Mouse (Mus musculus): ENCODE results near the gene Syt6.

Syt6 gene

DNA sequence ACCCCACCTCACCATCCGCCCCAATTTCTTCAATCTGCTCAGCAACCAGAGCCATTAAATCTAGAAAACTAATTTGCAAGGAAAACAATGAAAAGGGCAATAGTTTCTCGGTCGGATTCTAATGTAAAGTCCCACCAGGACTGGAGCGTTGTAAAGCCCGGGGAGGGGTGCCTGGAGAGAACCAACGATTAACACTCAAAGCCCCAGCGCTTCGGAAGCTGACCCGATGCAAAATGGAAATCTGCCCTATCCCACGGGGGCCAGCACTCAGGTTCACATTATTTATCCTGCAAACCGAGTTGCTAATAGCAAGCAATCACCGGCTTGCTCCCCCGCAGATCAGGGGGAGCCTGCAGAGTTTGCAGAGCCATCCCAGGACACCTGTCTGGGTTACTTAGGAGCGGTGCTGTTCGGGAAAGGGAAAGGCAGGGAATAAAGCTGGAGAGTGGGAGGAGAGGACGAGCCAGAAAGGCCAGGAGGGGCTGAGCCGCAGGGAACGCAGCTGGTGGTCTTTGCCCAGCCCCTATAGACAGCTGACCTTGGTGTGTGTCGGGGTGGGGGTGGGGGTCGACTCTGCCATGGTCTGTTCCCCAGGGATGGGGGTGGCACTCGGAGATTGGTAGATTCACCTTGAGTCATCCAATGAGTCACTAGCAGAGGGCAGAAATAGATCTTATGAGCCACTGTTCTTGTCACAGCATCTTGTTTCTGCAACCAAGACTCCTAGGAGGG is 108.4 kb downstream of the Syt6 start:
- ChIA-PET CTCF (interaction anchor here (0.5 to 0.6 kb wide), 4 partner anchors 26 to 386 kb away, joined by 3 to 4 read pairs (median 4); no protein-coding TSS in a partner anchor), POLR2A (interaction anchor here in 3 of 4 experiments (0.5 to 1.7 kb wide), 11 partner anchors 25 to 1479 kb away, joined by 3 to 9 read pairs (median 3); partner anchors contain the start of genes Ap4b1 (in 2 of the 3), Gm43064 (in 2 of the 3), Dclre1b (in 1 of the 3) and Trim33 (in 1 of the 3))

DNA sequence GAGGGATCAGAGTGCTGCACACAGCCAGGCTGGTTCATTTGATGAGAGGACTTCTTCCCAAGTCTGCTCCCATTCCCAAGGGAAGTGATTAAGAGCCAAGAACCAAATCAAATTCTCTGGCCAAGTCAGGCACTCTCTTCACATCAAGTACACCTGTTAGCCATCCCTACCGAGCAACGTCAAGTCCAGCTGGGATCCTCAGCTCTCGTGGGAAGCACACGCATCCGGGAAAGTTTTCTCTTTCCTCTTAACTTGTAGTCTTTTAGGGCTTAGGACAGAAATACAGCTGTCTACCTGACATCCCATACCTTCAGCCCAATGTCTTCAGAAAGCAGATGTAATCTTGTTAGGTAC is 108.9 kb downstream of the Syt6 start:
- CTCF ChIA-PET: interaction anchor here in 2 of 4 experiments (0.5 to 0.6 kb wide), 2 partner anchors 23 to 25 kb away, joined by 4 to 6 read pairs; no protein-coding TSS in a partner anchor
- POLR2A ChIA-PET: interaction anchor here in 2 of 4 experiments (0.5 to 1.7 kb wide), 6 partner anchors 25 to 1480 kb away, joined by 3 to 6 read pairs (median 3); partner anchors contain the start of genes Ap4b1 (in 1 of the 2), Gm43064 (in 1 of the 2), Trim33 (in 1 of the 2) and Vangl1 (in 1 of the 2)

DNA sequence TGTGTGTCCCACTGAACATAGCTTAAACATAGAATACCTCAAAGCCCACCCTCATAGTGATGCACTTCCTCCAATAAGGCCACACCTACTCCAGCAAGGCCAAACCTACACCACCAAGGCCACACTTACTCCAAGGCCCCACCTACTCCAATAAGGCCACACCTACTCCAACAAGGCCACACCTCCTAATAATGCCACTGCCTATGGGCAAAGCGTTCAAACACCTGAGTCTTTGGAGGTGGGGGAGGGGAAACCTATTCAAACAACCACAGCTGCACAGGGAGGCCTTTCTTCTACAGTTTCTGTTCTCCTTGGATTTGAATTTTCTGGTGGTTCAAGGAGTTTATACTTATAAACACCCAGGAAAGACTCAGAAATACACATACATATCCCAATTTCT is 114.0 kb downstream of the Syt6 start:
- CTCF ChIA-PET: interaction anchor here in 2 of 4 experiments (0.5 to 0.7 kb wide), 3 partner anchors 101 to 753 kb away, joined by 3 to 5 read pairs (median 4); no protein-coding TSS in a partner anchor
- POLR2A ChIA-PET: interaction anchor here in 1 of 4 experiments (1.4 kb wide), 1 partner anchor 64 kb away, joined by 4 read pairs; no protein-coding TSS in a partner anchor

DNA sequence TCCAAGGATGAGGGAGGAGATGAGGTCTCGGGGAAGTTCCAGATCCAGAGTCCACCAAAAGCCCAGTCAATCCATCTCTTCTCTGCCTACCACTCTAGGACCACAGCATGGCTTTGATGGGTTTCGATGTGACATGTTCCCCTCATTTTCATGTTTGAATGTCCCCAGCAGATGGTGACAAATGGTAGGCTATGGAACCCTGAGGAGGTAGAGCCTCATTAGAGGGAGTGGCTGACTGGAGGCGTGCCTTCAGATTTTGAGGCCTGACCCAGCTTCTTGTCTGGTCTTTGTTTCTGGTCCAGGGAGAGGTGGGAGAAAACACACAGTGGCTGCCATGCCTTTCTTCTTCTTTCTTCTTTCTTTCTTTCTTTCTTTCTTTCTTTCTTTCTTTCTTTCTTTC is 115.5 kb downstream of the Syt6 start:
- CTCF ChIA-PET: no interaction called here
- POLR2A ChIA-PET: no interaction called here

Data from embryonic stem cell, embryonic (primary cell).